ENCODE assay signal across 27 mouse cellular contexts in the genomic region with DNA sequence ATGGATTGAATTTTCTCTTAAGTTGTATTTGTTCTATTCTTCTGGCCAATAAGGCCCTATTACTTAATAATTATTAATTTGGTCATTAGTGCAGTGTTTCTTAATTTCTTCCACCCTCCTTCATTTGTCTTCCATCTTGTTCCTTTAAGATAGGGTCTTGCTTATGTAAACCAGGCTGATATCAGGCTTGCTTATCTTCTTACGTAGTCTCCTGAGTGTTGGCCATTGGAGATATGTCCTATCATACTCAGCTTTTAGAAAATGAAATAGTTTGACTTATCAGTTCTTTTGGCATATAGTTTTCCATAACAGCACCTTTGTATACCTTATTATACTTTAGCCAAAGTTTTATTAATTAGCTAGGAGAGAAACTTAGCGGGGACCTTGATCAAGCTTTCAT.
"Had no signal": no experiment of that assay in that cellular context is flagged by ENCODE, and none has a peak within 500 bp of the region (broad histone marks: within the 10 kb centered on the region; RNA-seq: fewer than 3 reads in every experiment).

No protein-coding gene starts in this region.

- H3K4me3 ChIP-seq: embryonic facial prominence, embryonic 10.5 days; embryonic facial prominence, embryonic 12.5 days; embryonic facial prominence, embryonic 13.5 days; embryonic facial prominence, embryonic 15.5 days; erythroblast, embryonic 14.5 days; forebrain, embryonic 10.5 days; forebrain, embryonic 12.5 days; forebrain, embryonic 13.5 days; forebrain, embryonic 15.5 days; gastrocnemius, adult 2 months; heart, adult 2 months had no signal

- H3K27me3 ChIP-seq: embryonic facial prominence, embryonic 12.5 days; embryonic facial prominence, embryonic 13.5 days; embryonic facial prominence, embryonic 15.5 days; forebrain, embryonic 12.5 days; forebrain, embryonic 13.5 days; forebrain, embryonic 15.5 days had no signal

- DNase-seq: cerebellum, adult 8-10 months; cerebellum, adult 9-10 months; cerebellum, adult 9-11 months; cerebellum, postnatal 10 days; cerebellum, postnatal 14 days; cerebellum, postnatal 25 days; cerebellum, postnatal 36 days; embryo, embryonic 11 days; forebrain, postnatal 0 days; gastrocnemius, adult 2 months; gastrocnemius, postnatal 10 days; gastrocnemius, postnatal 14 days; gastrocnemius, postnatal 25 days; gastrocnemius, postnatal 36 days; heart, adult 18-20 months; heart, adult 2 months had no signal

- H3K9me3 ChIP-seq: embryonic facial prominence, embryonic 10.5 days; embryonic facial prominence, embryonic 12.5 days; embryonic facial prominence, embryonic 13.5 days; embryonic facial prominence, embryonic 15.5 days; forebrain, embryonic 10.5 days; forebrain, embryonic 12.5 days; forebrain, embryonic 13.5 days; forebrain, embryonic 15.5 days had no signal

- H3K9ac ChIP-seq: embryonic facial prominence, embryonic 12.5 days; embryonic facial prominence, embryonic 13.5 days; embryonic facial prominence, embryonic 15.5 days; forebrain, embryonic 12.5 days; forebrain, embryonic 13.5 days; forebrain, embryonic 15.5 days; forebrain, postnatal 0 days had no signal

- H3K27ac ChIP-seq: embryonic facial prominence, embryonic 10.5 days; embryonic facial prominence, embryonic 12.5 days; embryonic facial prominence, embryonic 13.5 days; embryonic facial prominence, embryonic 15.5 days; forebrain, embryonic 10.5 days; forebrain, embryonic 12.5 days; forebrain, embryonic 13.5 days; forebrain, embryonic 15.5 days; gastrocnemius, adult 2 months; heart, adult 2 months had no signal

- H3K4me1 ChIP-seq: embryonic facial prominence, embryonic 10.5 days; embryonic facial prominence, embryonic 12.5 days; embryonic facial prominence, embryonic 15.5 days; forebrain, embryonic 10.5 days; forebrain, embryonic 12.5 days; forebrain, embryonic 13.5 days; forebrain, embryonic 15.5 days had no signal

- H3K4me2 ChIP-seq: embryonic facial prominence, embryonic 12.5 days; embryonic facial prominence, embryonic 13.5 days; embryonic facial prominence, embryonic 15.5 days; forebrain, embryonic 12.5 days; forebrain, embryonic 13.5 days; forebrain, embryonic 15.5 days had no signal

- ATAC-seq: forebrain, embryonic 13.5 days; forebrain, embryonic 14.5 days; forebrain, embryonic 15.5 days; forebrain, embryonic 16.5 days; forebrain, postnatal 0 days had no signal
